Mouse (Mus musculus) induced T-regulatory cell, adult 2 months (primary cell): ENCODE results near the gene Vmn1r94.
"Not testable (repeated sequence)": the region's sequence is repeated elsewhere in the genome, so short reads cannot be mapped to it uniquely, and the experiment has no call there.

Source experiments
- DNase-seq: peaks from one replicate; pipeline ENCODE4 v3.0.0-alpha.2; 2012; ENCODE audit warnings: low read depth

Gene Vmn1r94

GRCm38 (mm10) chr7:20168277-20168676 is at the start of gene Vmn1r94:
Gene Vmn1r94 (minus strand): TSS chr7:20168377.
- not testable (repeated sequence) for DNase-seq

- not testable (repeated sequence) for DNase-seq
Measured at GRCm38 (mm10) chr7:20205507-20205906, 37.3 kb upstream of the Vmn1r94 start, which contains the start of gene Gm6164. Gene Gm6164 (minus strand): TSS chr7:20205607.

- DNase-seq, result not testable (repeated sequence)
Measured at GRCm38 (mm10) chr7:20193410-20193809, 25.2 kb upstream of the Vmn1r94 start, which contains the start of gene Vmn1r95. Gene Vmn1r95 (plus strand): TSS chr7:20193710.

- DNase-seq, result not testable (repeated sequence)
Measured at GRCm38 (mm10) chr7:20138988-20139387, 29.2 kb downstream of the Vmn1r94 start, which contains the start of gene Vmn1r93. Gene Vmn1r93 (minus strand): TSS chr7:20139088.

GRCm38 (mm10) chr7:20122479-20122878 is 45.7 kb downstream of the Vmn1r94 start, which contains the start of gene Gm16442:
Gene Gm16442 (minus strand): TSS chr7:20122579.
- not testable (repeated sequence) for DNase-seq
